Mouse (Mus musculus) mesoderm, embryonic 11.5 days (tissue): Measurements from ENCODE around the gene Haao.

Experiments
- DNase-seq: peaks from one replicate; pipeline ENCODE4 v3.0.0-alpha.2; 2012; ENCODE audit warnings: low read depth, low spot score

The Haao gene

GRCm38 (mm10) chr17:83834120-83834519, 13.6 kb downstream of the Haao start:
- DNase-seq: no peak

GRCm38 (mm10) chr17:83830616-83831292, 17.0 kb downstream of the Haao start:
- DNase-seq: no peak

GRCm38 (mm10) chr17:83829356-83829755, 18.4 kb downstream of the Haao start:
- DNase-seq: no peak

DNA sequence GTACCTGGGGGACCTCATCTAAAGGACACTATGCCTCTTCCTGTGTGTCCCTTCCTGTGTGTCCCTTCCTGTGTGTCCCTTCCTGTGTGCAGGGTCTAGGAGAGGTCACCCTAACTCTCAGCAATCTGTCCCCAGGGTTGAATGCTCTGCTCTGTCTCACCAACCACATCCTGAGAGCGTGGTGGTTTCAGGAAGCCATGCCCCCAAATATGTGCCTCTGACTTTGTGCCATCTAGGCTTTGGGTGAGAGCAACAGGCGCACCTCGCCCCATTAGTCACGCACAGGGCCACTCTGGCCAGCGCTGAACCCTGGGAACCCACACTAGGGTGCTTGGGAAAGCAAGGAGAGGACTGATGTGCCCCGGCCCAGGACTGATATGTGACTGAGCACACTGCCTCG, 23.9 kb downstream of the Haao start:
- no peak for DNase-seq

GRCm38 (mm10) chr17:83821876-83822275, 25.9 kb downstream of the Haao start:
- DNase-seq: no peak

DNA sequence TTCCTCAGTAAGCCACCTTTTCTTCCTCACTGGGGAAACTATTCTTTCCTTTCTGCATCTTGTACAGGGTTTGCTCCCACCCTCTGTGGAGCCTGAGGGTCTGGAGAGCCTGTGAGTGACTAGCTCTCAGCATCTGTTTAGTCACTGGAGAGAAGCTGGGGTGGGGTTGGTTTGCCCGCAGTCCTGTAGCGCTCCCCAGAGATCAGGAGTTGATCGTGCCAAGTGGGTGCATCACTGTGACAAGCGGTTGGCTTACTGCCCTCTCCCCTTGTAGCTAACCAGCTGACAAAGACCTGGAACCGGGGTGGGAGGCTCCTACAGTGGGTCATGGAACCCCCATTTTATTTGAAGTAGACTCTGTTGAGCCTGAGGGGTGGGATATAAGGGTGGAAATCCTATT, 27.1 kb downstream of the Haao start:
- no peak for DNase-seq

DNA sequence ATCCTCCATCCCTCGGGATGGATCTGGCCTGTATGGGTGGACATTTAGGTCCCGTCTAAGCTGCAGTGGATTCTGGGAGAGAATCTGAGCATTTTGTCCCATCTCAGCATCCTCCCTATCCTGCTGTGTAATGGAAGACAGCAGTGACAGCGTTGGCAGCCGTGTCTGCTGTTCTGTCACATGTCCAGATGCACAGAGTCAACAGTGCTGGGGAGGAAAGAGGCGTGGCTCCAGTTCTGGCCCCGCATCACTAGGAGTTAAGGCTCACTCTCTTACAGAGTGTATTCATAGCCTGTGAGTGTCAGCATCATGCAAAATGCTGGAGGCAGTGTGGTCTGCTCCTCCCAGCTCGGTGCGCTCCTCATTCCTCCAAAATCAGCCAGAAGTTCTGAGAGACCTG, 28.3 kb downstream of the Haao start:
- DNase-seq: no peak

DNA sequence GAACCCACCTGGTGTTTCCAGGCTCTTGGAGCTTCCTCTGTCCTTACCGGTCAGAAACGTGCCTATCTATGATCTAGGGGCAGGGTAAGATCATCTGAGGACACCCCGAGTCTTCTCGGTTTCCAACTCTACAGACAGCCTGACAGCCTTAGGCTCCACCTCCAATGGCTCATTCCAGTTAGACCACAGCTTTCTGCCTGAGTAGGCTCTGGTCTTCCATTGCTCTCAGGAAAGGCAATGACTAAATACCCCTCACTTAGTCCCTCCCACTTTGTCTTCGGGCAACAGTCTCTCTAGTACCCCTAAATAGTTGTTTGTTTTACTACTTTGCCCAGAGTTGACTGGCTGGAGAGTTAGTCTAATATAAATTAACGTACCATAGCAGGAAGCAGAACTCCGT, 30.8 kb downstream of the Haao start:
- DNase-seq: no peak

DNA sequence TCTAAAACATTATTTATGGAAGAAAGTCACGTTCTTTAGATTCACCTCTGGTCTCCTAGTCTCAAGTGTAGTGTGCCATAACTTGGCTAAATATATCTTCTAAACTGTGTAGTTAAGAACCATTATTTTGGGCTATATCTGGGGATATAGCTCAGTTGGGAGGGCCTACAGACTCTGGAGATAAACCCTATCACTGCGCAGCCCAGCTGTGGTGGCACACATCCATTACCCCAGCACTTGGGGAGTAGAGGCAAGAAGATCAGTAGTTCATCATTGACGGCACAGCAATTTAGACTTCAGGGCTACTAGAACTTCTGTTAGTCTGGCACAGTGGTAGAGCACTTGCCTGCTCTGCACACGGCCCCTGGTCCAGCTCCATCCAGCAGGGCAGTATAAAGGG, 34.7 kb downstream of the Haao start:
- no peak for DNase-seq

DNA sequence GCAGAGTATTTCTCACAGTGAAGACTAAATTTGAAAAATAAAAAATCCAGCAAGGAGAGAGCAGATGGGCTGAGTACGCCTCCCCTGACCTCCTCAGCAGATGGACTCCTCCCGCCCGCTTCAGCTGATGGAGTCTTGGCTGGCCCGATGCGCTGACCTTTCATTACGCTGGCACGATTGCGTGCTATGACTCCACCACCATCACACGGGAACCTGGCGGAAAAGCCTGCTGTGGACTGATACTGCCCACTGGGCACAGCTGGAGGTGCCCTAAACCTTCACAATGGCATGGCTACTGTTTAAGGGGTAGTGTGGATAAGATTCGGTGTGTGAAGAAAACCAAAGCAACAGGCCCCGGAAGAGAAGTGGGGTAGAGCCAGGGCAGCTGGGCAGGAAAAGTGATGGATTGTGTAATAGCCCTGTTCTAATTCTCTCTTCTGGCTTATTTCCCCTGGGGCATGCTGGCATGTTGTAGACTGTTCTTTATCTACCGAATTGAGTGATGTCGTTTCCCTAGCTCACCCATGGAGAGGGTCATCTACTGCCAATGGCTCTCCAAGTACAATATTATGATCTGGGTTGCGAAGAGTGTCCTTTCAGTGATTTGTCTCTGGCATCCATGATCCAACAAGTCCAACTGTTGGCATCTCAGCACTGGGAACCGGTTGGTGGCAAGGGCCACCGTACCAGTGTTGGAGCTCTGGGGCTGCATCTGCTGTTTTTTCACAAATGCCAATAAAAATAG, 35.4 kb downstream of the Haao start:
- no peak for DNase-seq

DNA sequence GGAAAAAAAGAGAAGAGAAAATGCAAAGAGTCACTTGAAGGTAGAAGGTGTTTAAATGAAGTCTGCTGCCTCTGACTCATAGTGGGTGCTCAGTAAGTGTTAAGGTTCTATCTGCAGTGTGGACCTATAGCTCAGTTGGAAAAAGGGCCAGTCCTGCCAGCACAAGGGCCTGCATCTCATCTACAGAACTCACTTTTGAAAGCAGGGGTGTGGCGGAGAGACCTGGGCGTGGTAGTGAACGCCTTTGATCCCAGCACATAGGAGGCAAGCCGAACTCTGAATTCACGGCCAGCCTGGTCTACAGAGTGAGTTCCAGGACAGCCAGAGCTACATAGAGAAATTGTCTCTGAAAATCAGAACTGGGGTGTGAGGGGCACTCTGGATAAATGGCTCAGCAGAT, 37.5 kb downstream of the Haao start:
- DNase-seq: no peak

DNA sequence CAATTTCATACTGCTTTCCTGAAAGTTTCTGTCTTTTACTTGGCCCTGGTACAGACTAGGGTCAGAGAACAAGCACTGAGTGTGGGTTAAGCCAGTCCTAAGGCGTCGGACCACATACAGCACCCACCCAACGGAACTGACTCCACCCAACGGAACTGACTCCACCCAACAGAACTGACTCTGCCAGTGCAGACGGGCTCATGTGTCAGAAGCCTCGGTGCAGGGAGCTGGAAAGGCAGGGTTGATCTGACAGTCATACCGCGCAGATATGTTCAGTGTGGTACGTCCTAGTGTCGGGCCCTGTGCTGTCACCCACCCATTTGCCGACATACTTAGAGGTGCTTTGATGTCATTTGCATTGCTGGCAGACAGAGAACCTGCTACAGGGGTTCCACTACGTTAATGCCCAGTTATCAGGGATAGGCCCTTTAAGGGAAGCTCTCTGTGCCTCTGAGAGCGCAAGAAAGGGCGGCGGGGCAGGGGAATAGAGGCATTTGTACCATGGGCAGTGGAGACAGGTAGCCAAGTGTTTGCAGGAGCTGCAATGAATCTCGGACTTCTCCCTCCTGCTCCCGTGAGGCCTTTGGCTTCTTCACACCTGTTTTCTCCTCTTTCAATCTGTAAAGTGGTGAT, 38.5 kb downstream of the Haao start:
- DNase-seq: no peak

DNA sequence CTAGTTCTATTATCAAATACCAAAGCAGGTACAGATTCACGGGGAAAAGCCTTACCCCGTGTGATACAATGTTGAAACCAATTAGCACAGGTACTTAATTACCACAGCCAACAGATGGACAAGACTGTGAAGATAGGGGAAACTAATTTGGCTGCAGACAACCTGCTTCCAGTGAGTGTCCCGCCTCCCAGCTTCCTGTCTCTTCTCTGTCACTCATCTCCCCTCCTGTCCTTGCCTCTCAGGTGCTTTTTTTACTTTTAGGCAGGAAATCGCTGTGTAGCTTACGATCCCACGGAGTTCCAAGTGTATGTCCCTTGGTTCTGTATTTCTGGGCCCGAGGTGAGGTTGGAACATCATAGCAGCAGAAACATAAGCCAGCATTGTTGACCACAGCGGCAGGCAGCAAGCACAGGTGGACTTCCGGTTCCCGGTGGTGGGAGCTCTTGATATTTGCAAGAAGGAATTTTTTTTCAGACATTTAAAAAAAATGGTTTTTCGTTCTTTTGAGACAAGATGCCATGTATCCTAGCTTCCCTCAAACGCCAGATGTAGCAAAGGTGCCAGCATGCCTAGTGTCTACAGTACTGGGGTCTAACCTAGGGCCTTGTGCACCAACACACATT, 39.2 kb downstream of the Haao start:
- DNase-seq: no peak

DNA sequence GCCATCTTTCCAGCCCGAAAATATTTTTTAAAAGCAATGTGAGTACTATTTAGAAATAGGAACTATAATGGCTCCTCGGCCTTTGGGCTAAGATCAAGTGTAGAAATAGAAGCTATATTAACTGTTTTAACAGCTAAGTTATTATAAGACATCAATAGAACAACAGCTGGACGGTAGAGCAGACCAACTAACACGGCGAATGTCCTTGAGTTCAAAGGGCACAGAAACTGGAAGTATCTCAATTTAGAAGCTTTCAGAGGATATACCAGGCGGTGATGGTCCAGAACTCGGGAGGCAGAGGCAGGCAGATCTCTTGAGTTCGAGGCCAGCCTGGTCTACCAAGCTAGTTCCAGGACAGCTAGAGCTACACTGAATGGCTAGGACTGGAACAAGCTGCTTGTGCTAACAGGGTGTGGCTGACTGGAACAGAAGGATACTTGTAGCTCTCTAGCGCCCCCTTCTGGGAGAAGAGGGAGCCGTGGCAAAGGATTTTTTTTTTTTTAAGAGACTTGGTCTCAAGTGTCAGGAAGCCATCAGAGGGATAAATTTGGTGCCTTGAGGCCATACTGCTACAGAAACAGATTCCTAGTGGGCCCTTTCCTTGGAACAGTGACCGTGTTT, 39.9 kb downstream of the Haao start:
- DNase-seq: peak; percentile 70

DNA sequence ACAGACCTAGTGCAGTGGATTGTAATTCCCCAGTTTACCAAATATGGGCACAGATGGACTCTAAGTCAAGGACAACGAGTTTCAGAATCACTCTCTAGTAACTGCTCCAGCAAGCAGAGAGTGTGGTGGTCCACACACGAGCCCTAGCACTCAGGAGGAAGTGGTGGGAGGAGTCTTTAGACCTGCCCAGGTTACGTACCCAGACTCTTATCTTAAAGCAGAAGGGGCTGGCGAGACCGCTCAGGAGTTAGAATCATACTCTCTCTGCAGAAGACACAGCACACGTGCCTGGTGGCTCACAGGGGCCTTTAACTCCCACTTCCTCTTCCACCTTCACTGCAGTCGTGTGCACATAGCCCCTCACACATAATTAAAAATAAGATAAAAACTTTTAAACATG, 40.4 kb downstream of the Haao start:
- DNase-seq: no peak

GRCm38 (mm10) chr17:83805078-83805477, 42.7 kb downstream of the Haao start:
- no peak for DNase-seq

DNA sequence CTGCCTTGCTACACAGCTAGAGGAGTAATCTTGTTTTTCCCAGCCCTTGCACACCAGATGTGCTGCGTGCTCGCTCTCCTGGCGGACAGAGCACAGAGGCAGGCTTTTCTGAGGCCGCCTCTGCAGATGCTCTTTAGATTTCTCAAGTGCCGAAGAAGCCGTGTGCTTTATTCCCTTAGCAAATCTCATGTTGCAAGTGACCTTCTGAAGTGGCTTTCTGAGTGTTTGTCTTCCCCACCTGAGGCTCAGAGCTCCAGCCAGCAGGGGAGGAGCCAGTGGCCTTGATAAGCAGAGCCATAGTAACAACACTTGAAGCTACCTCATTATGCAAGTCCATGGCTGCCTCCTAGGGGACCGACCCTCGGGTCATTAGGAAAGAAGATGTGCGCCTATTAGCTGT, 43.8 kb downstream of the Haao start:
- no peak for DNase-seq

DNA sequence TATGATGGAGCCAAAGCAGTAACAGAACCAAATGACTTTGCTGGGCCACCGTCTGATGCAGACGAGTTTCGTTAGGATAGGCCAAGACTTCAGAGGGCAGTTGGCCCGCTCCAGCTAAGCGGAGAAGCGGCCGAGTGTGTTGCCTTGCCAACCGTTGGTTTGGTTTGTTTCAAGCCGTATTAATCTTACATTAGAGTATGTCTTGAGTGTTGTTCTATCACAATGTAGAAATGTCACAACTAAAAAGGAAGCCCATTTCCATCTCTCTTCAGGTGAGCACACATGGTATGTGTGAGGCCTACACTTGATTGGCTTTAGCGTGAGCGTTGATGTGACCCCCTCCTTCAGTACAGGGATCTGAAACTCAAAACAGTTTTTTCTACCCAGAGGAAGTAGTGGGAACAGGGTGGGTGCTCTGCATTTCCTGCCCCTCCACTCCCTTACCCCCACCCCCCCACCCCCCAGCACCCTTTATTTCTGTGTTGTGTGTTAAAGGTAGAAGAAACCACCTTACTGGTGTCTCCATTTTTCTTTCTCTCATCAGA, 48.2 kb downstream of the Haao start:
- DNase-seq: no peak

GRCm38 (mm10) chr17:83795121-83795520, 52.6 kb downstream of the Haao start:
- DNase-seq: no peak

GRCm38 (mm10) chr17:83792388-83792787, 55.4 kb downstream of the Haao start:
- no peak for DNase-seq

DNA sequence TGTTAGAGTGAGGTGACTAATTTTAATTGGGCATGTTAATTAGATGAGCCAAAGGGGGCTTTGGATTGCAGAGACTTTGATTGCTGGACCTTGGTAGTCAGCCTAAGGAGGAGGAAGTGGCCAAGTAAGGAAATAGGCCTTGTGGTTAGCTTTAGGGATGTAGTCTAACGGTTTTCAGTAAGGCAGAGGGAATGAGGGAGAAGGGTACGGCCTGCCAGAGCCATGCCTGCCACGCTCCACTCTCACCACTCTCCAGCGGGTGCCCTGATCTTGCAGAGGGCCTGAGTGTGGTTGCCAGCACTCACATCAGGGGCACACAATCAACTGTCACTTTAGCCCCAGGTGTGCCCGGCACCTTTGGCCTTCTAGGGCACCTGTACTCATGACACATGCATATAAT, 57.6 kb downstream of the Haao start:
- no peak for DNase-seq

DNA sequence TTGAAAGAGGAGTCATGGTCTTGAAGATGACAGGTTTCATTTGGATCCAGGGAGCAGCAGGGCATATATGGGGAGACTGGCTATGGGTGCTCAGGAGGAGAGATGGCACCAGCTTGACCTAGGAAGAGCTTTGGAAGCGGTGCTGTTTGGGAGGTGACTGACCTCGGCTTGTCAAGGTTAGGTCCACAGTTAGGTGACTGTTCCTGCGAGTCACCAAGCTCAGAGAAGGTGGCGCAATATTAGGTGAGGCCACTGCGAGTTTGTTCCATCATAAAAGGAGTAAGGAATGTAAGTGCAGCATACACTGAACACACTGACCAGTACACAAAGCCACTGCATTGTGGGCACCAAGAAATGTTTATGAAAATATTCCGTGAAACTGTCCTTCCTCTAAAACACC, 61.3 kb downstream of the Haao start:
- DNase-seq: no peak
